Mouse (Mus musculus) C2C12 (cell line): Measurements from ENCODE around the gene Uqcc1.

ENCODE experiments used
- CTCF ChIP-seq: IDR thresholded peaks from one replicate; pipeline ENCODE4 v1.5.1; 2011; ENCODE audit not compliant: control insufficient read depth, insufficient read depth, insufficient read length
- MAX ChIP-seq: IDR thresholded peaks from one replicate; pipeline ENCODE4 v1.6.1; 2011; ENCODE audit warnings: mild to moderate bottlenecking, control low read depth
- USF1 ChIP-seq: IDR thresholded peaks from one replicate; pipeline ENCODE4 v1.6.1; 2011; ENCODE audit warnings: low read depth, mild to moderate bottlenecking, control low read depth, moderate library complexity

DNA sequence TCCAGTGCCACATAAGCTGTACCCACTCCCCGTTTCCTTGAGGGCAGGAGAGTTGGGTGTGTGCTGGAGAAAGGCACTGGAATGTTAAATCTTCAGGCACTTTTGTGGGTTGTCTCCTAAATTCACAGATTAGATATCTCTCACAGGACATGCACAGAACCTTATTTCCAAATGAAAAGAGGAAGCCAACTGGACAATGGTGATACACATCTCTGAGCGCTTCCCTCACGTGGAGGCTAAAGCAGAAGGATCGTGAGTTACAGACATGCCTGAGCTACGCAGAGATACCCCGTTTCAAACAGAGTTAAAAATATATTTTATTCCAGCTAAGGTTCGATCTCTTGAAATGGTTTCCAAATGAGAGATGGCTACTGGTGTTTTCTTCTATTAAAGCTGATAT is 7.0 kb downstream of the Uqcc1 start:
- no peak for TF ChIP-seq CTCF
- TF ChIP-seq USF1, result no peak
- TF ChIP-seq MAX, result no peak
